Mouse (Mus musculus) hindbrain, embryonic 15.5 days (tissue): ENCODE measurements around the gene Csmd2. TPM values are rescaled to one million over a fixed set of nuclear protein-coding genes. Genes with fewer than 3 reads are reported as not detected.

Source experiments
- ATAC-seq: fragments of 200-750 bp; cut with Nextera tagmentation; 2 replicates; pipeline ENCODE4 v1.8.0; 2017; ENCODE audit warnings: low read depth, moderate number of reproducible peaks, moderate TSS enrichment; ENCODE audit not compliant: low FRiP score
- H3K27ac ChIP-seq: fragments of 300-500 bp; sonication (generic); replicated peaks from 2 replicates; pipeline ENCODE4 v1.5.1; 2015; ENCODE audit warnings: mild to moderate bottlenecking, inconsistent platforms
- H3K27me3 ChIP-seq: fragments of 300-500 bp; sonication (generic); 2 replicates; pipeline ENCODE4 v1.6.1; 2015; ENCODE audit warnings: control low read depth, inconsistent platforms
- H3K36me3 ChIP-seq: fragments of 300-500 bp; sonication (generic); 2 replicates; pipeline ENCODE4 v1.6.1; 2015; ENCODE audit warnings: control low read depth, inconsistent platforms
- H3K4me1 ChIP-seq: fragments of 300-500 bp; sonication (generic); replicated peaks from 2 replicates; pipeline ENCODE4 v1.6.1; 2015; ENCODE audit warnings: control low read depth, inconsistent platforms
- H3K4me2 ChIP-seq: fragments of 300-500 bp; sonication (generic); 2 replicates; pipeline ENCODE4 v1.6.1; 2015; ENCODE audit warnings: moderate library complexity, mild to moderate bottlenecking, inconsistent platforms
- H3K4me3 ChIP-seq: fragments of 300-500 bp; sonication (generic); 2 replicates; pipeline ENCODE4 v1.5.1; 2015; ENCODE audit warnings: mild to moderate bottlenecking, inconsistent platforms
- H3K9ac ChIP-seq: fragments of 300-500 bp; sonication (generic); 2 replicates; pipeline ENCODE4 v1.6.1; 2015; ENCODE audit warnings: inconsistent platforms
- H3K9me3 ChIP-seq: fragments of 300-500 bp; sonication (generic); 2 replicates; pipeline ENCODE4 v1.6.1; 2016; ENCODE audit warnings: control low read depth, inconsistent platforms
- WGBS: fragments of 180-500 bp; shearing (Covaris S2); methylation state at CpG from one replicate; pipeline ENCODE4 v1.1.7; 2015; 5-methylcytosine and 5-hydroxymethylcytosine counted together
- polyA plus RNA-seq: library from polyadenylated mRNA; unstranded; fragments of >200 nt; fragmentation: Nextera tagmentation; extraction: Ambion mirVana; gene quantifications from 2 replicates; pipeline ENCODE4 v1.2.1, GENCODE M21; 2015

Csmd2 gene
- polyA plus RNA-seq, 1 experiment from 2014 or later: 13.0 TPM

DNA sequence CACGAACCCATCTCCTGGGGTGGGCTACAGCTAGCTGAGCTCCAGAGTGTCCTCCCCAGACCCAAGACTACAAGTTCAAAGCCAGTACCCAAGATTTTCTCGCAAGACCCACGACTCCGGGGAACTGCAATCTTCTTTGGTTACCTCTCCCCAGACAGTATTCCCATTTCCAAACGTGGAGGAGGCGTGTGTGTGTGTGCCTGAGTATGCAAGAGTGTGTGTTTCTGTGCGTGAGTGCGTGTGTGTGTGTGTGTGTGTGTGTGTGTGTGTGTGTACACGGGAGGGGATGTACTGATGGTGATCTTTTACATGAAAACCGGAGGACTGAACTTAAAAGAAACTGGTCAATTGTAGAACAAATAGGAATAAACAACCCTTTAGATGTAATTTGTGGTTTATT lies 387 bp upstream of the Csmd2 start:
- Histone ChIP-seq H3K4me1 (peaks cover 47% of the 10 kb centered on the region), H3K9ac (peak overlapping the region; percentile 59), H3K4me3 (peak overlapping the region; percentile 51), H3K36me3 (no peaks in the 10 kb centered on the region), H3K27ac (peak overlapping the region; percentile 91), H3K27me3 (no peaks in the 10 kb centered on the region), H3K9me3 (no peaks in the 10 kb centered on the region), H3K4me2 (peak overlapping the region; percentile 68)
- ATAC-seq: no peak
- 2% methylated on average over 10 of the region's 10 CpGs for WGBS

DNA sequence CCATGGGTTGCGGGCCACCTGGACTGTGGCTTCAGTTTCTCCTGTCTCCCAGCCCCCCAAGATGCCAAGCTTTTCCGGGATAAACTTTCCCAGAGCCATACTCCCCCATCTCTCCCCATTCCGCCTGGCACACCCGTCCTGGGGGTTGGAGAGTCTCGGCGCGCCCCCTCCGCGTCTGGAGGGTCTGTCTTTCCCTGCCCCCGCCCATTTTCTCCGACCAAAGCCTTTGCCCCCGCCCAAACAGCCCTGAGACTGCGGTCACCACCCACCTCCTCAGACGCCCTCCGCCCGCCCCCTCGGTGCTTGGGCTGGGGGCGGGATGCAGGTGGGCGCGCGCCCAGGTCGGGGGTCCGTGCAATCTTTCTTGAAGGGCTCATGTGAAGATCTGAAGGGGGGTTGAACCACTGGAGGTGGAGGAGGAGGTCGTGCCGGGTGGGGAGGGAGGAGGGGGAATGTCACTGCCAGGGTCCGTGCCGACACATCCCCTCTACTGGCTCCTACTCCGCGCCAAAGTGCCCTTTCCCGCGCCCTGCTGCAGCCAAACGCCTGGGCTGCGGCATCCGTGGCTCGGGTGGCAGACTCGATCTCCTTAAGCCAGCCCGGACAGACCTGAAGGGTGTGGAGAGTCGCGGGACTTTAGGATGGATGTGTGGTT lies 996 bp downstream of the Csmd2 start:
- peak overlapping the region; percentile 91 for H3K27ac ChIP-seq
- peak overlapping the region; percentile 59 for H3K9ac ChIP-seq
- H3K4me1 ChIP-seq: peaks cover 52% of the 10 kb centered on the region
- no peaks in the 10 kb centered on the region for H3K27me3 ChIP-seq
- no peak for ATAC-seq
- no peaks in the 10 kb centered on the region for H3K36me3 ChIP-seq
- no peaks in the 10 kb centered on the region for H3K9me3 ChIP-seq
- under 1% methylated on average over 39 of the region's 39 CpGs for WGBS
- H3K4me2 ChIP-seq: peak overlapping the region; percentile 68
- peak overlapping the region; percentile 51 for H3K4me3 ChIP-seq

- peak overlapping the region; percentile 68 for H3K4me2 ChIP-seq
- H3K9ac ChIP-seq: peak overlapping the region; percentile 59
- H3K27ac ChIP-seq: peak overlapping the region; percentile 91; the same call in 1 of the 2 replicates
- whole genome bisulfite sequencing: 5% methylated on average over 18 of the region's 18 CpGs
- 0 out of 2 replicates have a peak, but pooled peaks have one; percentile 23 for ATAC-seq
- peaks cover 52% of the 10 kb centered on the region for H3K4me1 ChIP-seq
- H3K4me3 ChIP-seq: peak overlapping the region; percentile 51
- no peaks in the 10 kb centered on the region for H3K27me3 ChIP-seq
- no peaks in the 10 kb centered on the region for H3K36me3 ChIP-seq
- no peaks in the 10 kb centered on the region for H3K9me3 ChIP-seq
Observed at GRCm38 (mm10) chr4:127989347-127989995, 1.8 kb downstream of the Csmd2 start.

GRCm38 (mm10) chr4:127999281-127999680 lies 11.6 kb downstream of the Csmd2 start:
- H3K9ac ChIP-seq: no peak overlapping the region
- peaks cover 3% of the 10 kb centered on the region; the same call in 1 of the 2 replicates for H3K4me1 ChIP-seq

GRCm38 (mm10) chr4:128002638-128003101 lies 15.0 kb downstream of the Csmd2 start:
- Histone ChIP-seq H3K9me3 (no peaks in the 10 kb centered on the region), H3K27ac (peak overlapping the region; percentile 16; the same call in 1 of the 2 replicates), H3K4me3 (no peak overlapping the region), H3K9ac (no peak overlapping the region), H3K4me1 (peaks cover 18% of the 10 kb centered on the region), H3K4me2 (no peak overlapping the region), H3K36me3 (no peaks in the 10 kb centered on the region), H3K27me3 (no peaks in the 10 kb centered on the region)
- peak; percentile 84; the same call in 1 of the 2 replicates for ATAC-seq
- WGBS: 67% methylated on average over 4 of the region's 4 CpGs

More at GRCm38 (mm10) chr4:127999281-127999680, 11.6 kb downstream of the Csmd2 start:
- ATAC-seq: no peak
- Histone ChIP-seq H3K27me3 (no peaks in the 10 kb centered on the region), H3K36me3 (no peaks in the 10 kb centered on the region), H3K4me2 (no peak overlapping the region), H3K9me3 (no peaks in the 10 kb centered on the region), H3K27ac (no peak overlapping the region), H3K4me3 (no peak overlapping the region)
- 68% methylated on average over 3 of the region's 3 CpGs for WGBS

DNA sequence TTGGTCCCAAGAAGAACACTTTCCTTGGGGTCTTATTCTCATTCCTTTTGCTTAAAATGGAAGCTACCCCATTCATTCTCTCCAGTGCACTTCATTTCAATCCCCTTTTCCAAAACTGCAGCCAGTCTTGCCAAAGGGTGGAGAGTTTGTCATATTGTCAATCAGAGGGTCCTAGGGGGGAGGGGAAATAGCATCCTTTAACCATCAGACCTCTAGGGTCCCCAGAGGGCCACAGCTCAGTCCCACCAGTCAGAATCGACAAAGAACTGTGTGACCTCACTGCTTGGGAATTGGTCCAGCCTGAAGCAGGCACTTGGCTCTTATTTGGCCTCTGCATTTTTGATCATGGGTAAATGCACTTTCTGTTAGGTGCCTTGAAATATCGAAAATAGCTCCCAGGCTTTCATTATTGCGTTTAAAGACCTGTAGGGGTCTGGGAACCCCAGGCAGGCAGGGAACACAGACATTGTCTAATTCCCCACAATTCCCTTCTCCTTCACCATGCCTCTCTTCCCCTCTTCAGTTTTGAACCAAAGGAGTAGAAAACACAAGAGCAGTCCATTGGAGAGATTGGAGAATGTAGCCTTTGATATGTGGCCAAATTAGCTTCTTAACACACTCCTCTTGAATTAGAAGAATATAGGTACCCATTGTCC lies 17.3 kb downstream of the Csmd2 start:
- Histone ChIP-seq H3K4me1 (peaks cover 18% of the 10 kb centered on the region), H3K27ac (no peak overlapping the region), H3K9ac (no peak overlapping the region), H3K36me3 (no peaks in the 10 kb centered on the region), H3K4me2 (no peak overlapping the region), H3K9me3 (no peaks in the 10 kb centered on the region), H3K4me3 (no peak overlapping the region), H3K27me3 (no peaks in the 10 kb centered on the region)
- WGBS: 75% methylated on average over 3 of the region's 3 CpGs
- no peak for ATAC-seq

DNA sequence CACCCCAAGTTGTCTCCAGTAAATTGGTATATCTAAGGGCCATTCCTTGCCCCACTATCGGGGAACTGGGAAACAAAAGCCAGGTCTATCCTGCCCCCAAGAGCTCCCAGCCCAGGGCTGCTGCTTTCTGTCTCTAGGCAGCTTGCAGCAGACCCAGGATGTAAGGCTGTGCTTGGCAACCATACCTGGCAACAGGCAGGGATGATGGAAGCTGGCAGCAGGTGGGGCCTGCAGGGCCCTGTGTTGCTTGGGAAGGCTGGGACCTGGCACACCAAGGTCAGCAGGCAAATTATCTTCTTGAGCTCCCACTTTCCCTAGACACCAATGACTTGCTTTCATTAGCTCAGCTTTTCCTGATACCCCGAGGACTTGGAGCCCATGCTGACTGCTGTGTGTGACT lies 31.8 kb downstream of the Csmd2 start:
- Histone ChIP-seq H3K27me3 (no peaks in the 10 kb centered on the region), H3K4me1 (peaks cover 27% of the 10 kb centered on the region), H3K4me2 (no peak overlapping the region), H3K36me3 (no peaks in the 10 kb centered on the region), H3K9ac (no peak overlapping the region), H3K4me3 (no peak overlapping the region), H3K9me3 (no peaks in the 10 kb centered on the region), H3K27ac (no peak overlapping the region)
- no peak for ATAC-seq
- WGBS: 85% methylated on average over 2 of the region's 2 CpGs

DNA sequence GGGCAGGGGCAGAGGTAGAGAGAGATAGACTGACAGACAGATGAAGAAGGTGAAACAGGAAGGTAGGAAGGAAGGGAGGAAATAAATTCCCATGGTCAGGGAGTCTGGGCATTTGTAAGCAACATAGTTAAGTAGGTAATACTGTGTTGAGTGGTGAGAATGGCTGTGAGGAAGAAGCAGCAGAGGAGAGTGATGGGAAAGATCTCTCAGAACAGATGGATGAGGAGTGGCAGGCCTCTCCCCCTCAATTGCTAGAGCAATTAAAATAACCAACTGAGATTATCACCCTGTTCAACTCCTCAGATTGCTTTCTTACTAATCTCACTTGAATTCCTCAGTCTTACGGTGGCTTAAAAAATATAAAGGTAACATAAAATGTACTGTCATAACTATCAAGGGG lies 40.6 kb downstream of the Csmd2 start:
- no peak for ATAC-seq
- 69% methylated on average over 1 of the region's 1 CpGs for WGBS

DNA sequence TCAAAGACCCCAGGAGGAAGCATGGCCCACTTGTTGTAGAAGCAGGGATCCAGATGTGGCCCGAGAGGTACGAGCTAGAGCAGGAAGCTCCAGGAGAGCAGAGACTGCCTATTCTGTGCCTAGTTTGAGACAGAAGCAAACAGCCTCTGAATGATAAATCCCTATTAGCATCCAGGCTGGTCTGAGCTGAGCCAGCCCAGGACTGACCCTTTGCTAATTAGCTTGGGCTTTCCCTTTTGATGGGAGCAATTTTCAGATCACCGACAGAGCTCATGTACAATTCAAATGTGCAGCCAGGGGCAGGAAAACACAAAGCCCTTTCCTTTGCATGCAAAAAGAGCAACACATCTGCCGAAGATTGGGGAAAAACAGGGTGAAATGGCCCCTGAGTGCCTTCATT lies 54.2 kb downstream of the Csmd2 start:
- H3K4me3 ChIP-seq: no peak overlapping the region
- whole genome bisulfite sequencing: 43% methylated on average over 4 of the region's 4 CpGs

More for the DNA sequence above, 40.6 kb downstream of the Csmd2 start:
- Histone ChIP-seq H3K27ac (no peak overlapping the region), H3K4me1 (0 out of 2 replicates have a peak, but pooled peaks cover 4% of the 10 kb centered on the region), H3K4me3 (no peak overlapping the region), H3K4me2 (no peak overlapping the region), H3K36me3 (no peaks in the 10 kb centered on the region), H3K9me3 (no peaks in the 10 kb centered on the region), H3K9ac (no peak overlapping the region), H3K27me3 (no peaks in the 10 kb centered on the region)

DNA sequence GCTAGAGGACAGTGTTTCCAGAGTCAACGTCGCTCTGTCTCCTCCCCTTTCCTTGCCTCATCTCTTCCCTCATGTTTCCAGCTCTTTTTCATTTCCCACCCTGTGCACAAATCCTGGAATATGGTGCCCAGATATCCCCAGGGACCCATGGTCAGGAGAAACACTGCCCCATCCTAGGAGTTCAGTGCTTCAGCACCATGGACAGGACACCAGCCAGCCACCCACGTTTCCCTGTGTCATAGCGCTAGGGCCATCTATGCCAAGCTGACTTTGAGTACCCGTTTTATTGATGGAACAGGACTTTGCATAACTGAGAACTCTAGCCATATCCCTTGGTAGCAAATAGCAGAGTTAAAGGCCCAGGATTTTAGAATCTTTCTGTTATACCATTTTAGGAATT lies 55.0 kb downstream of the Csmd2 start:
- H3K9ac ChIP-seq: no peak overlapping the region
- H3K4me2 ChIP-seq: no peak overlapping the region
- H3K27ac ChIP-seq: no peak overlapping the region
- H3K4me3 ChIP-seq: no peak overlapping the region
- no peaks in the 10 kb centered on the region for H3K9me3 ChIP-seq
- H3K36me3 ChIP-seq: no peaks in the 10 kb centered on the region
- H3K4me1 ChIP-seq: peaks cover 33% of the 10 kb centered on the region
- WGBS: 37% methylated on average over 5 of the region's 5 CpGs
- ATAC-seq: no peak
- H3K27me3 ChIP-seq: no peaks in the 10 kb centered on the region

More for the DNA sequence above, 54.2 kb downstream of the Csmd2 start:
- Histone ChIP-seq H3K36me3 (no peaks in the 10 kb centered on the region), H3K4me2 (no peak overlapping the region), H3K9ac (no peak overlapping the region), H3K9me3 (no peaks in the 10 kb centered on the region), H3K27me3 (no peaks in the 10 kb centered on the region), H3K4me1 (peaks cover 33% of the 10 kb centered on the region), H3K27ac (peak overlapping the region; percentile 20)
- no peak for ATAC-seq

GRCm38 (mm10) chr4:128048716-128049115 lies 61.1 kb downstream of the Csmd2 start:
- Histone ChIP-seq H3K27ac (no peak overlapping the region), H3K4me2 (no peak overlapping the region), H3K36me3 (no peaks in the 10 kb centered on the region), H3K4me1 (peaks cover 25% of the 10 kb centered on the region), H3K9ac (no peak overlapping the region), H3K4me3 (no peak overlapping the region), H3K27me3 (no peaks in the 10 kb centered on the region), H3K9me3 (no peaks in the 10 kb centered on the region)
- 76% methylated on average over 1 of the region's 1 CpGs for WGBS
- ATAC-seq: no peak

GRCm38 (mm10) chr4:128052701-128053100 lies 65.0 kb downstream of the Csmd2 start:
- Histone ChIP-seq H3K4me2 (no peak overlapping the region), H3K4me3 (no peak overlapping the region), H3K27me3 (no peaks in the 10 kb centered on the region), H3K9ac (no peak overlapping the region), H3K9me3 (no peaks in the 10 kb centered on the region), H3K4me1 (peaks cover 15% of the 10 kb centered on the region; the same call in 1 of the 2 replicates), H3K36me3 (no peaks in the 10 kb centered on the region), H3K27ac (no peak overlapping the region)
- WGBS: 84% methylated on average over 8 of the region's 8 CpGs
- no peak for ATAC-seq
